Mouse (Mus musculus) macrophage (primary cell): Measurements from ENCODE around the gene Cyp4v3. TPM values are rescaled to one million over a fixed set of nuclear protein-coding genes. Genes with fewer than 3 reads are reported as not detected.

Experiments
- H3K27ac ChIP-seq: fragments of 350-480 bp; formaldehyde crosslinking; 2 replicates; pipeline ENCODE4 v1.9.0; 2021
- H3K36me3 ChIP-seq: fragments of 350-480 bp; formaldehyde crosslinking; 2 replicates; pipeline ENCODE4 v1.9.0; 2021; ENCODE audit errors: inconsistent target
- H3K4me3 ChIP-seq: fragments of 350-480 bp; formaldehyde crosslinking; 2 replicates; pipeline ENCODE4 v1.9.0; 2021; ENCODE audit errors: inconsistent target
- H3K79me2 ChIP-seq: fragments of 350-480 bp; formaldehyde crosslinking; 2 replicates; pipeline ENCODE4 v1.9.0; 2021; ENCODE audit errors: inconsistent target
- WGBS: methylation state at CpG from one replicate; pipeline ENCODE4 v1.1.7; 2026; ENCODE audit warnings: inconsistent platforms; ENCODE audit not compliant: missing documents; 5-methylcytosine and 5-hydroxymethylcytosine counted together
- polyA plus RNA-seq: library from polyadenylated mRNA; stranded (reverse); fragments of 250-400 nt; gene quantifications from 3 replicates; pipeline ENCODE4 v1.2.4, GENCODE M21; 2018; ENCODE audit warnings: inconsistent platforms

Gene Cyp4v3
- polyA plus RNA-seq, 1 experiment from 2014 or later, result 113 TPM

- Histone ChIP-seq H3K27ac (no peak within 1 kb of the TSS), H3K36me3 (no peaks in the 10 kb centered on the region), H3K79me2 (no peaks in the 10 kb centered on the region), H3K4me3 (no peak within 1 kb of the TSS)
- WGBS, result 90% methylated on average over 7 of the region's 7 CpGs
These were observed 38.3 kb downstream of the Cyp4v3 start, which contains the start of gene Klkb1 for GRCm38 (mm10) chr8:45294687-45295086. TSS of gene Klkb1 (minus strand) at chr8:45294859.

GRCm38 (mm10) chr8:45291790-45292189 is 41.2 kb downstream of the Cyp4v3 start:
- WGBS, result 94% methylated on average over 2 of the region's 2 CpGs
- no peaks in the 10 kb centered on the region for H3K36me3 ChIP-seq
- H3K4me3 ChIP-seq, result no peak overlapping the region
- no peak overlapping the region for H3K27ac ChIP-seq
- H3K79me2 ChIP-seq, result no peaks in the 10 kb centered on the region

GRCm38 (mm10) chr8:45281630-45282029 is 51.4 kb downstream of the Cyp4v3 start:
- Histone ChIP-seq H3K79me2 (no peaks in the 10 kb centered on the region), H3K36me3 (no peaks in the 10 kb centered on the region), H3K27ac (no peak overlapping the region), H3K4me3 (no peak overlapping the region)
- WGBS, result 88% methylated on average over 8 of the region's 8 CpGs

- no peak overlapping the region for H3K27ac ChIP-seq
- 76% methylated on average over 3 of the region's 3 CpGs for WGBS
- H3K4me3 ChIP-seq, result no peak overlapping the region
- H3K79me2 ChIP-seq, result no peaks in the 10 kb centered on the region
- H3K36me3 ChIP-seq, result no peaks in the 10 kb centered on the region
These were observed 55.6 kb downstream of the Cyp4v3 start for GRCm38 (mm10) chr8:45277453-45277852.

- Histone ChIP-seq H3K27ac (no peak overlapping the region), H3K79me2 (no peaks in the 10 kb centered on the region), H3K4me3 (no peak overlapping the region), H3K36me3 (no peaks in the 10 kb centered on the region)
- 98% methylated on average over 4 of the region's 4 CpGs for WGBS
These were observed 58.7 kb downstream of the Cyp4v3 start for GRCm38 (mm10) chr8:45274317-45274716.

- no peaks in the 10 kb centered on the region for H3K36me3 ChIP-seq
- no peak overlapping the region for H3K4me3 ChIP-seq
- H3K79me2 ChIP-seq, result no peaks in the 10 kb centered on the region
- no peak overlapping the region for H3K27ac ChIP-seq
These were observed 64.0 kb downstream of the Cyp4v3 start for GRCm38 (mm10) chr8:45269056-45269455.

GRCm38 (mm10) chr8:45268485-45268884 is 64.5 kb downstream of the Cyp4v3 start:
- H3K27ac ChIP-seq, result no peak overlapping the region
- no peaks in the 10 kb centered on the region for H3K36me3 ChIP-seq
- H3K4me3 ChIP-seq, result no peak overlapping the region
- H3K79me2 ChIP-seq, result no peaks in the 10 kb centered on the region

GRCm38 (mm10) chr8:45267611-45268391 is 65.2 kb downstream of the Cyp4v3 start:
- Histone ChIP-seq H3K27ac (no peak overlapping the region), H3K4me3 (no peak overlapping the region), H3K36me3 (no peaks in the 10 kb centered on the region), H3K79me2 (no peaks in the 10 kb centered on the region)
- WGBS, result 92% methylated on average over 4 of the region's 4 CpGs

- Histone ChIP-seq H3K4me3 (no peak overlapping the region), H3K79me2 (no peaks in the 10 kb centered on the region), H3K36me3 (no peaks in the 10 kb centered on the region), H3K27ac (no peak overlapping the region)
- whole genome bisulfite sequencing, result 92% methylated on average over 8 of the region's 8 CpGs
These were observed 66.0 kb downstream of the Cyp4v3 start for GRCm38 (mm10) chr8:45266993-45267392.

GRCm38 (mm10) chr8:45264918-45265317 is 68.1 kb downstream of the Cyp4v3 start:
- Histone ChIP-seq H3K27ac (no peak overlapping the region), H3K36me3 (no peaks in the 10 kb centered on the region), H3K4me3 (no peak overlapping the region), H3K79me2 (no peaks in the 10 kb centered on the region)
- WGBS, result 79% methylated on average over 4 of the region's 4 CpGs

GRCm38 (mm10) chr8:45262851-45263250 is 70.2 kb downstream of the Cyp4v3 start:
- no peaks in the 10 kb centered on the region for H3K36me3 ChIP-seq
- no peak overlapping the region for H3K4me3 ChIP-seq
- H3K79me2 ChIP-seq, result no peaks in the 10 kb centered on the region
- H3K27ac ChIP-seq, result no peak overlapping the region
- WGBS, result 83% methylated on average over 3 of the region's 3 CpGs

GRCm38 (mm10) chr8:45261920-45262319 is 71.1 kb downstream of the Cyp4v3 start, which contains the start of gene F11:
TSS of gene F11 (minus strand) at chr8:45262031.
- Histone ChIP-seq H3K79me2 (no peaks in the 10 kb centered on the region), H3K27ac (no peak within 1 kb of the TSS), H3K36me3 (no peaks in the 10 kb centered on the region), H3K4me3 (no peak within 1 kb of the TSS)
- WGBS, result 71% methylated on average over 10 of the region's 10 CpGs

- no peaks in the 10 kb centered on the region for H3K79me2 ChIP-seq
- H3K4me3 ChIP-seq, result no peak overlapping the region
- H3K27ac ChIP-seq, result no peak overlapping the region
- H3K36me3 ChIP-seq, result no peaks in the 10 kb centered on the region
- 75% methylated on average over 8 of the region's 8 CpGs for WGBS
These were observed 74.6 kb downstream of the Cyp4v3 start for GRCm38 (mm10) chr8:45258421-45258820.

GRCm38 (mm10) chr8:45255040-45255439 is 78.0 kb downstream of the Cyp4v3 start:
- 83% methylated on average over 12 of the region's 12 CpGs for WGBS
- Histone ChIP-seq H3K27ac (no peak overlapping the region), H3K36me3 (no peaks in the 10 kb centered on the region)

More at GRCm38 (mm10) chr8:45255040-45255439, 78.0 kb downstream of the Cyp4v3 start:
- no peaks in the 10 kb centered on the region for H3K79me2 ChIP-seq
- no peak overlapping the region for H3K4me3 ChIP-seq
